Mouse (Mus musculus): Measurements from ENCODE around the gene Cgnl1.
A peak's percentile ranks its signal among the peaks of the same experiment; 100 is the strongest.

Gene Cgnl1

DNA sequence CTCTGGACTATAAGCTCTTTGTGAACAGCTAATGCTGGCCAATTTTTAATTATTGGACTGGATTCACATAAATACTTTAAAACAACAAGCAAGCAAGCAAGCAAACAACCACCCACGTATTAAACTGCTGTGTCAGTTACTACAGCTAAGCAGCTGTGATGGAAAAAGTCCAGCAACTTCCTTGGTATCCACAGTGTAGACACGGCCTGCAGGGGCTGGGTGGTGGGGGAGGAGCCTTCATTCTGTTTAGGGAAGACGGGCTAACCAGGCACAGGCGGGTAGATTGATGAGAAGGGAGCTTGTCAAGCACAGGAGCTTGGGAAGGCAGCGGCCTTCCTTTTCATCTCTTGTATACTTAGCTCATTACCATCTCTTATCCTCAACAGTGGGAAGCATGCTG, 96.9 kb downstream of the Cgnl1 start:
- DNase-seq (ENCODE audit: extremely low read depth, low read depth) = no peak

DNA sequence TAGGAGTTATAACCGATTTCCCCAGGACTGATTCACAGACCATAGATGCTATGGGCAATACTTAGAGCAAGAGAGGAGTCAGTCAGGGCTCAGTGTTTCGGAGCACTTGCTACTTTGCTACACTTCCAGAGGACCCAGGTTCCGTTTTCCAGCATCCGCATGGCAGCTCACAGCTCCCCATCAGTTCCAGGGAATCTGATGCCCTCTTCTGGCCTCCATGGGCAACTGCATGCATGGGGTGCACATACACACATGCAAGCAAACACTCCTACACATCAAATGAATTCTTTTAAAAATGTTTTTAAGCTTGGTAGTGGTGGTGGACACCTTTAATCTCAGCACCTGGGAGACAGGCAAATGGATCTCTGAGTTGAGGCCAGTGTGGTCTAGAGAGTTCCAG, 98.9 kb downstream of the Cgnl1 start:
- DNase-seq (ENCODE audit: extremely low read depth, low read depth) = no peak

- no peak for DNase-seq (ENCODE audit: extremely low read depth, low read depth)
Measured at GRCm38 (mm10) chr9:71670677-71671076, 100.7 kb downstream of the Cgnl1 start.

- no peak for DNase-seq (ENCODE audit: extremely low read depth, low read depth)
Measured at GRCm38 (mm10) chr9:71667616-71668015, 103.8 kb downstream of the Cgnl1 start.

DNA sequence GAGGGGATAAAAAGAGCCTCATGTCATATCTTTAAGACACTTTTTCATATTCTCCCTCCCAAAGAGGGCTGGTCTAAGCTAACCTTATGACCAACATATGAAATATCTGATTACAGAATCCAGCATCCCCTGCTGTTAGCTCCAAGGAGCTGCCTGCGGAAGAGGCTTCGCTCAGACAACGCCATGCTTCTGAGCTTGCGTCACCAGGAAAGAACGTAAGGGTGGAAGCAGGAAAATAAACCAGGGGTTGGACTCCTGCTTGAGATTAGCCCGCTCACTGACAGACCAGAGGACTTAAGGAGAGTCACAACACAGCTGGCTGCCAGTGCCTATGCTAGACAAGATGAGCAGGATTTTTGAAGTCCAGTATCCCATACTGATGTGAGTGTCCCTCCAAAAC, 105.0 kb downstream of the Cgnl1 start:
- DNase-seq (ENCODE audit: extremely low read depth, low read depth) = no peak

DNA sequence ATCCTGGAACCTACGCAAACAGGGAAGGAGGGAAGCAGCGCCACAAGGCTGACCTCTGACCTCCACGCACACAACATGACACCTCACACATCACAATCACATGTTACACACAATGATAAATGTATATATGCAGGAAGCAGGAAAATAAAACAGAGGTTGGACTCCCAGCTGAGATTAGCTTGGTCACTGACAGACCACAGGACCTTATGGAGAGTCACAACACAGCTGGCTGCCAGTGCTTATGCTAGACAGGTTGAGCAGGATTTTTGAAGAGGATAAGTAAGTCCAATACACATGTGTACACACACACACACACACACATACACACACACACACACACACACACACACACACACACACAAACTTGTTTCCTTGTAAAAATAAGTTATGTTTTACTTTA, 105.9 kb downstream of the Cgnl1 start:
- no peak for DNase-seq (ENCODE audit: extremely low read depth, low read depth)

GRCm38 (mm10) chr9:71664855-71665254, 106.5 kb downstream of the Cgnl1 start:
- no peak for DNase-seq (ENCODE audit: extremely low read depth, low read depth)

DNA sequence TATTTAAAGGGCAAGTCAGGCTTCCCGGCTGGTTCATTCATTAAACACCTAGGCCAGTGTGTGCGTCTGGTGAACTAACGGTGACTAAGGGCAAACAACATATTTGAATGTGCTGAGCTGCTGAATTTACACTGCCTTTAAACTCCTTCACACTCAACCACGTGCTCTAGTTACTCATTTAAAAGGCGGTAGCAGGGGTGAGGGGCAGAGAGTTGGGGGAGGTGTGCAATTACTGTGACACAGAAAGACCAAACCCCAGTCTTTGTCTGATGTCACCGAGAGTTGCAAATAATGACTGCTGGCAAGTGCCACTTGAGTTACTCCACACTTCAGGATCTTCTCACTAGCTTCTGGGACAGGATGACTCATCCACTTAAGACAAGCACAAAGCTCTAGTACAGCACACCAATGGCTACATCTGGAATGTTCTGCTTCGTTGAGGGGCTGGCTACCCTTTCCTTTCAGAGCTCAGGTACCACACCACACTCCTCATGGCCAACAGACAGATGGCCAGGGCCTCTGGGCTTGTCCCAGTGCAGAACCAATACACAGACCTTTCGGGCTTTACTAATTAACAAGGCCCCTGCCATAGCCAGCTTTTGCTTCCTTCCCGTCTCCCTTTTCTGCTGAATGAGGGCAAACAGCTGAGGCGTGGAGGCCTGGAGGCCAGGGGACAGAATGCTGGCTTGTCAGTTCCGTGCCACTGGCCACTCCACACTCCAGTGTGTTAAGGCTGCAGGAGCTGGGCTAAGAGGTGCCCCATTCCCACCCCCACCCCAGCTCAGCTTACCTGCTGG, 107.8 kb downstream of the Cgnl1 start:
- DNase-seq (ENCODE audit: extremely low read depth, low read depth) = no peak

DNA sequence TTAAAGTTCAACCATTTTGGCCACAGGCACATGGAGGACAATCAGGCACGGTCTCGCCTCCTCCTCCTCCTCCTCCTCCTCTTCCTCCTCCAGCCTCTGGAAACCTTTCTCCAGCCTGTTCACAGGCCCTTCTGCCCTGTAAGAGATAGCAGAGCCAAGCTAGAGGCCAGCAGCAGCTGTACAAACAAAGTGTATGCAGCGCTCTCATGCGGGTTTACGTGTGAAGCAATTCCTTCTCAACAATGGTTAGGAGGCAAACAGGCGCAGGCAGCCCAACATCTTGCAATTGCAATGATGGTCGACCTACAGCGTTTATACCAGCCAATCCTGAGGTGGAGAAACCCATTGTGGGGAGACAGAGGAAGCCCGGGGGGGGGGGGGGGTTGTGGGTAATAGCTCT, 110.9 kb downstream of the Cgnl1 start:
- no peak for DNase-seq (ENCODE audit: extremely low read depth, low read depth)

- DNase-seq (ENCODE audit: extremely low read depth, low read depth) = no peak
Measured at GRCm38 (mm10) chr9:71659681-71660080, 111.7 kb downstream of the Cgnl1 start.

GRCm38 (mm10) chr9:71657199-71657598, 114.2 kb downstream of the Cgnl1 start:
- no peak for DNase-seq (ENCODE audit: extremely low read depth, low read depth)

- no peak for DNase-seq (ENCODE audit: extremely low read depth, low read depth)
Measured at GRCm38 (mm10) chr9:71654861-71655260, 116.5 kb downstream of the Cgnl1 start.

GRCm38 (mm10) chr9:71646115-71646514, 125.3 kb downstream of the Cgnl1 start:
- peak; percentile 43 for DNase-seq (ENCODE audit: extremely low read depth, low read depth)

- DNase-seq (ENCODE audit: extremely low read depth, low read depth) = no peak
Measured at GRCm38 (mm10) chr9:71643611-71644010, 127.8 kb downstream of the Cgnl1 start.

DNA sequence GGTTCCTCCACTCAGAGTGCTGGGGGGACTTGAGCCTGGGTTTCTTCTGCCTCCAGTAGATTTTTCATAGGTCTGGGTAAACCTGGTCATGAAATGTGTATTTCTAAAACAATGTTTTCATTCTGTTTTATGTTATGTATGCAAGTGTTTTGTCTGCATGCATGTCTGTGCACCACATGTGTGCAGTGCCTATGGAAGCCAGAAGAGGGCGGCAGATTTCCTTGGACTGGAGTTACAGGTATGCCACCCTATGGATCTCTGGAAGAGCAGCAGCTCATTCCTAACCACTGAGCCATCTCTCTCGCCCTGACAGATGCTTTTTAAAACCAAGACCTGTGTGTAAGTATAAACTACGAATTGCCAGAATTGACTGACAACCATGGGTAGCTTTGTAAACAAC, 129.1 kb downstream of the Cgnl1 start:
- DNase-seq (ENCODE audit: extremely low read depth, low read depth) = no peak

GRCm38 (mm10) chr9:71640361-71640927, 131.0 kb downstream of the Cgnl1 start:
- no peak for DNase-seq (ENCODE audit: extremely low read depth, low read depth)

GRCm38 (mm10) chr9:71638198-71638597, 133.2 kb downstream of the Cgnl1 start:
- DNase-seq (ENCODE audit: extremely low read depth, low read depth) = no peak

GRCm38 (mm10) chr9:71636854-71637253, 134.5 kb downstream of the Cgnl1 start:
- DNase-seq (ENCODE audit: extremely low read depth, low read depth) = no peak

GRCm38 (mm10) chr9:71635627-71636026, 135.8 kb downstream of the Cgnl1 start:
- no peak for DNase-seq (ENCODE audit: extremely low read depth, low read depth)

DNA sequence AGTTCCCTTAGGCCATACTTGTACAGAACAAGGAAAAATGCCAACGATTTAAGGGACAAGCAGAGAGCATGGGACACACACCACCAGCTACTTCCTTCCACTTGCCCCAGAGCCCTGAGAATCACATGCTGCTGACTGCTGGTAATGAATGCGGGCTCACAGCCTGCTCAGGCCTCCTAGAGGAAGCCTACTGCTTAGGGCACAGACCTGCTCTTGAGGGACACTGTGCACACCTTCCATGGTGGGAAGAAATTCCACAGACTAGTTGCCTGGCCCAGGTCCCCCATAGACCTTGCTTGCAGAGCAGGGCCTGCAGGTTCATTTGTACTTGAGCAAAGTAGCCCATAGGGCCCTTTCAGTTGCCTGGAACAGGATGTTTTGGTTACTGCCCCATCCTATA, 136.5 kb downstream of the Cgnl1 start:
- no peak for DNase-seq (ENCODE audit: extremely low read depth, low read depth)

- DNase-seq (ENCODE audit: extremely low read depth, low read depth) = no peak
Measured at GRCm38 (mm10) chr9:71628921-71629320, 142.5 kb downstream of the Cgnl1 start.

DNA sequence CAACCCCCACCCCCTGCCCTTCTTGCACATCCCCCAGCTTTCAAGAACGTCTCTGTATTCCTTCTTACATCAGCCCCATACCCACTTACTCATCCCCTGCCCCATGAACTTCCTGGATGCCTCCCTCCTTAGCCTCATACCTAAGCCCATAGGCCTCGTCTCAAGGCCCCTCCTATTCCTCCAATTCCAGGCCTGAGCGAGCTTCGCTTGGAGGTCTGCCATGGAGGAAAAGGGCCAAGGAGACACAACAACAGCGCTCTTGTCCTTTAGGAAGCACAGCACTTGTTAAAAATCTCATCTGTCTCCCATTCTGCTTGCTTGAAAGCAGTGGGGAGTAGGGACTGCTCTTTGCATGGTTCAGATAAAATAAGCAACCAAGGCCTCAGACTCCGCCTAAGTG, 143.1 kb downstream of the Cgnl1 start:
- DNase-seq (ENCODE audit: extremely low read depth, low read depth) = no peak

- no peak for DNase-seq (ENCODE audit: extremely low read depth, low read depth)
Measured at GRCm38 (mm10) chr9:71625961-71626360, 145.4 kb downstream of the Cgnl1 start.
